Comparison of ENCODE assay signal across 9 mouse cellular contexts in genomic region chr4:45142411-45142810, GRCm38 (mm10). TPM values are rescaled to one million over a fixed set of nuclear protein-coding genes. Genes with fewer than 3 reads are reported as not detected.
DNase-seq lines count a peak whose midpoint lies in the region; ATAC-seq lines count a peak whose summit lies in the region.
"Had no signal": no experiment of that assay in that cellular context is flagged by ENCODE, and none has a peak within 500 bp of the region (broad histone marks: within the 10 kb centered on the region; RNA-seq: fewer than 3 reads in every experiment).

No protein-coding gene starts in this region.

- no peaks in the 10 kb centered on the region for H3K36me3 ChIP-seq in forebrain, embryonic 15.5 days
- H3K36me3 ChIP-seq: stomach, embryonic 15.5 days had no signal

- H3K4me1 ChIP-seq in forebrain, embryonic 15.5 days = peaks cover 11% of the 10 kb centered on the region; the same call in 1 of the 2 replicates

- WGBS in forebrain, embryonic 15.5 days = 21% methylated on average over 11 of the region's 11 CpGs

- H3K9ac ChIP-seq in forebrain, embryonic 15.5 days (replicated peaks) = no peak overlapping the region
- H3K9ac ChIP-seq: stomach, embryonic 15.5 days had no signal

- H3K9me3 ChIP-seq in forebrain, embryonic 15.5 days = no peaks in the 10 kb centered on the region
- H3K9me3 ChIP-seq: stomach, embryonic 15.5 days had no signal

- no peak overlapping the region for H3K4me3 ChIP-seq in forebrain, embryonic 15.5 days
- H3K4me3 ChIP-seq: stomach, embryonic 15.5 days had no signal

- peak; percentile 25 to 41 for DNase-seq in right cerebral cortex, adult 2 months (ENCODE audit: low spot score in 2 of 2)
- DNase-seq in right cerebral cortex, postnatal 25 days = no peak
- peak; percentile 4 for DNase-seq in skeletal muscle tissue, adult 2 months (ENCODE audit: low read depth, low spot score)
- no peak for DNase-seq in ovary, postnatal 10 days (ENCODE audit: low spot score)
- DNase-seq in gastrocnemius, postnatal 10 days = no peak
- no peak for DNase-seq in kidney, postnatal 36 days

- H3K27ac ChIP-seq in forebrain, embryonic 15.5 days (replicated peaks) = no peak overlapping the region
- H3K27ac ChIP-seq: stomach, embryonic 15.5 days had no signal

- no peak overlapping the region for H3K4me2 ChIP-seq in forebrain, embryonic 15.5 days (replicated peaks)
- H3K4me2 ChIP-seq: stomach, embryonic 15.5 days had no signal

- no peaks in the 10 kb centered on the region for H3K27me3 ChIP-seq in forebrain, embryonic 15.5 days
- H3K27me3 ChIP-seq: stomach, embryonic 15.5 days had no signal

- 0 out of 2 replicates have a peak, but pooled peaks have one; percentile 43 for ATAC-seq in forebrain, embryonic 15.5 days (replicated peaks)
- ATAC-seq in megakaryocyte, adult 5-6 weeks (ENCODE audit: poor library complexity, severe bottlenecking) = peak; percentile 54

RNA-seq across cellular contexts. Expression of gene Tomm5, which starts 34.5 kb away (rescaled TPM):
- polyA plus RNA-seq in forebrain, embryonic 15.5 days (2015; fragmentation: Nextera tagmentation; extraction: Ambion mirVana) = 143 and 153 TPM in 2 replicates
- total RNA-seq in megakaryocyte, adult 5-6 weeks (2015) = 97.0 and 98.6 TPM in 2 replicates
- 94.3 and 112 TPM in 2 replicates for total RNA-seq in megakaryocyte, adult 5-6 weeks (2017)
- total RNA-seq in gastrocnemius, postnatal 10 days (2021) = 10 to 100 TPM; 76.8 to 83.7 TPM

RNA-seq across cellular contexts. Expression of gene Frmpd1, which starts 42.3 kb away (rescaled TPM):
- polyA plus RNA-seq in forebrain, embryonic 15.5 days (2015; fragmentation: Nextera tagmentation; extraction: Ambion mirVana) = 0.38 and 0.60 TPM in 2 replicates
- total RNA-seq in megakaryocyte, adult 5-6 weeks (2015) = not detected in 2 replicates
- not detected in 2 replicates for total RNA-seq in megakaryocyte, adult 5-6 weeks (2017)
- total RNA-seq in gastrocnemius, postnatal 10 days (2021) = 1 to 10 TPM; 3.6 to 3.9 TPM

RNA-seq across cellular contexts. Expression of gene Fbxo10, which starts 58.0 kb away (rescaled TPM):
- 24.5 and 25.8 TPM in 2 replicates for polyA plus RNA-seq in forebrain, embryonic 15.5 days (2015; fragmentation: Nextera tagmentation; extraction: Ambion mirVana)
- 3.4 and 4.4 TPM in 2 replicates for total RNA-seq in megakaryocyte, adult 5-6 weeks (2015)
- total RNA-seq in megakaryocyte, adult 5-6 weeks (2017) = 4.5 and 5.4 TPM in 2 replicates
- 1 to 10 TPM; 6.6 to 8.0 TPM for total RNA-seq in gastrocnemius, postnatal 10 days (2021)

Comparison
In these comparisons a context has a peak if more than half of its experiments do, and no peak if none do; other contexts are left out.
1. DNase-seq: peak in right cerebral cortex, adult 2 months (2 of 2) and skeletal muscle tissue, adult 2 months (single experiment); none in right cerebral cortex, postnatal 25 days (single experiment), ovary, postnatal 10 days (single experiment), gastrocnemius, postnatal 10 days (single experiment) and kidney, postnatal 36 days (0 of 2).
2. RNA of gene Frmpd1, which starts 42.3 kb away (total RNA-seq): 3.6 to 3.9 TPM in gastrocnemius, postnatal 10 days; not detected in megakaryocyte, adult 5-6 weeks; every median in the first group is over 4 times any median in the second.